In genomic region chr8:121909663-121910062, GRCm38 (mm10) we compare ENCODE assay signal across 9 mouse cellular contexts. TPM values are rescaled to one million over a fixed set of nuclear protein-coding genes. Genes with fewer than 3 reads are reported as not detected.
DNase-seq lines count a peak whose midpoint lies in the region; ATAC-seq and TF ChIP-seq lines count a peak whose summit lies in the region.
"Had no signal": no experiment of that assay in that cellular context is flagged by ENCODE, and none has a peak within 500 bp of the region (broad histone marks: within the 10 kb centered on the region; RNA-seq: fewer than 3 reads in every experiment).

No protein-coding gene starts in this region.

- no peak overlapping the region for H3K4me2 ChIP-seq in hindbrain, embryonic 11.5 days (replicated peaks; ENCODE audit: low read depth, low read length)
- H3K4me2 ChIP-seq in hindbrain, embryonic 16.5 days (ENCODE audit: low read length): no peak overlapping the region
- H3K4me2 ChIP-seq in heart, embryonic 12.5 days: 0 out of 2 replicates have a peak overlapping the region, but pooled peaks have one; percentile 23
- H3K4me2 ChIP-seq: midbrain, embryonic 12.5 days had no signal

- no peak for ATAC-seq in hindbrain, embryonic 11.5 days (ENCODE audit: low FRiP score)
- ATAC-seq in hindbrain, embryonic 16.5 days: no peak
- ATAC-seq in G1E (ENCODE audit: extremely low read depth, insufficient number of reproducible peaks, low FRiP score, poor library complexity, severe bottlenecking): no peak
- no peak for ATAC-seq in heart, embryonic 12.5 days (ENCODE audit: insufficient number of reproducible peaks, low FRiP score)

- no peaks in the 10 kb centered on the region for H3K9me3 ChIP-seq in hindbrain, embryonic 11.5 days (ENCODE audit: control insufficient read depth, low read length)
- H3K9me3 ChIP-seq in hindbrain, embryonic 16.5 days (ENCODE audit: control insufficient read depth, low read length): no peaks in the 10 kb centered on the region
- H3K9me3 ChIP-seq in G1E (replicated peaks): no peaks in the 10 kb centered on the region
- H3K9me3 ChIP-seq in heart, embryonic 12.5 days (replicated peaks): no peaks in the 10 kb centered on the region
- H3K9me3 ChIP-seq: midbrain, embryonic 12.5 days had no signal

- DNase-seq in hindbrain, embryonic 11.5 days (ENCODE audit: low spot score): peak; percentile 83
- peak; percentile 59 for DNase-seq in G1E (ENCODE audit: low spot score)
- DNase-seq in cerebellum, adult 9-11 months: peak; percentile 75
- DNase-seq in left cerebral cortex, postnatal 10 days (ENCODE audit: extremely low spot score in 1 of 2, low spot score in 2 of 2): peak; percentile 77 to 84
- DNase-seq in natural killer cell, adult 2 months (ENCODE audit: low spot score in 2 of 2): peak; percentile 57 to 81
- peak; percentile 81 for DNase-seq in thymus, adult 2 months

- no peak overlapping the region for H3K9ac ChIP-seq in hindbrain, embryonic 11.5 days (ENCODE audit: low read depth, low read length)
- H3K9ac ChIP-seq in hindbrain, embryonic 16.5 days (ENCODE audit: low read depth, low read length): no peak overlapping the region
- H3K9ac ChIP-seq in heart, embryonic 12.5 days: no peak overlapping the region
- H3K9ac ChIP-seq: midbrain, embryonic 12.5 days had no signal

- no peak for TF ChIP-seq POLR2A in thymus, adult 2 months (IDR thresholded peaks at IDR 0.05; ENCODE audit: control insufficient read depth, extremely low read depth, insufficient read depth, low read length, poor library complexity)

- H3K4me1 ChIP-seq in hindbrain, embryonic 11.5 days (replicated peaks; ENCODE audit: control insufficient read depth, insufficient read depth, low read length): peaks cover 6% of the 10 kb centered on the region; the same call in 1 of the 2 replicates
- H3K4me1 ChIP-seq in hindbrain, embryonic 16.5 days (ENCODE audit: control insufficient read depth, insufficient read depth, low read depth, low read length): peaks cover 20% of the 10 kb centered on the region
- peaks cover 64% of the 10 kb centered on the region for H3K4me1 ChIP-seq in G1E (ENCODE audit: insufficient read depth, low read depth, low read length)
- H3K4me1 ChIP-seq in heart, embryonic 12.5 days (replicated peaks): peaks cover 35% of the 10 kb centered on the region
- H3K4me1 ChIP-seq in thymus, adult 2 months (replicated peaks; ENCODE audit: control insufficient read depth, insufficient read depth, low read length): peaks cover 28% of the 10 kb centered on the region

- 11% methylated on average over 6 of the region's 6 CpGs for WGBS in hindbrain, embryonic 11.5 days
- WGBS in hindbrain, embryonic 16.5 days: 4% methylated on average over 6 of the region's 6 CpGs
- WGBS in heart, embryonic 12.5 days: 2% methylated on average over 6 of the region's 6 CpGs
- WGBS in thymus, adult 2 months: 4% methylated on average over 6 of the region's 6 CpGs

- H3K27me3 ChIP-seq in hindbrain, embryonic 11.5 days (ENCODE audit: control insufficient read depth, insufficient read depth, low read length): peaks cover 2% of the 10 kb centered on the region; the same call in 1 of the 2 replicates
- no peaks in the 10 kb centered on the region for H3K27me3 ChIP-seq in hindbrain, embryonic 16.5 days (replicated peaks; ENCODE audit: control insufficient read depth, insufficient read depth, low read length)
- peaks cover 8% of the 10 kb centered on the region; the same call in 1 of the 2 replicates for H3K27me3 ChIP-seq in G1E (ENCODE audit: insufficient read depth, low read length)
- H3K27me3 ChIP-seq in heart, embryonic 12.5 days (replicated peaks): 0 out of 2 replicates have a peak, but pooled peaks cover 10% of the 10 kb centered on the region
- H3K27me3 ChIP-seq in thymus, adult 2 months (ENCODE audit: control insufficient read depth, insufficient read depth, low read length): no peaks in the 10 kb centered on the region

- H3K27ac ChIP-seq in hindbrain, embryonic 11.5 days (ENCODE audit: low read depth, low read length): no peak overlapping the region
- no peak overlapping the region for H3K27ac ChIP-seq in hindbrain, embryonic 16.5 days (ENCODE audit: low read depth, low read length)
- H3K27ac ChIP-seq in heart, embryonic 12.5 days (ENCODE audit: poor library complexity, severe bottlenecking): no peak overlapping the region
- H3K27ac ChIP-seq in thymus, adult 2 months (ENCODE audit: control insufficient read depth, insufficient read depth, low read length): no peak overlapping the region
- H3K27ac ChIP-seq: midbrain, embryonic 12.5 days had no signal

- intact Hi-C loops in left cerebral cortex, postnatal 10 days (cut with DNase I): loop anchor here (2.0 to 10.0 kb wide), 3 partner anchors 37 to 195 kb away; no protein-coding TSS in a partner anchor

- TF ChIP-seq CTCF in G1E (IDR thresholded peaks at IDR 0.05; ENCODE audit: low read depth, low read length): peak; percentile 34; the same call in 1 of the 2 replicates
- no peak for TF ChIP-seq CTCF in thymus, adult 2 months (IDR thresholded peaks at IDR 0.05; ENCODE audit: borderline replicate concordance, control insufficient read depth, extremely low read depth, insufficient read depth, low read length, poor library complexity)

- H3K36me3 ChIP-seq in hindbrain, embryonic 11.5 days (ENCODE audit: control insufficient read depth, insufficient read depth, low read length): no peaks in the 10 kb centered on the region
- no peaks in the 10 kb centered on the region for H3K36me3 ChIP-seq in hindbrain, embryonic 16.5 days (ENCODE audit: control insufficient read depth, insufficient read depth, low read length)
- peaks cover 18% of the 10 kb centered on the region for H3K36me3 ChIP-seq in G1E (replicated peaks)
- H3K36me3 ChIP-seq in heart, embryonic 12.5 days: no peaks in the 10 kb centered on the region
- no peaks in the 10 kb centered on the region for H3K36me3 ChIP-seq in thymus, adult 2 months (ENCODE audit: control insufficient read depth, insufficient read depth, low read length)
- H3K36me3 ChIP-seq: midbrain, embryonic 12.5 days had no signal

- no peak overlapping the region for H3K4me3 ChIP-seq in hindbrain, embryonic 11.5 days (ENCODE audit: low read depth, low read length)
- H3K4me3 ChIP-seq in hindbrain, embryonic 16.5 days (ENCODE audit: low read length): no peak overlapping the region
- H3K4me3 ChIP-seq in G1E (ENCODE audit: low read depth, low read length): no peak overlapping the region; the same call in 1 of the 2 replicates
- H3K4me3 ChIP-seq in heart, embryonic 12.5 days: no peak overlapping the region
- no peak overlapping the region for H3K4me3 ChIP-seq in thymus, adult 2 months (ENCODE audit: control insufficient read depth, insufficient read depth, low read length)
- H3K4me3 ChIP-seq: midbrain, embryonic 12.5 days had no signal

RNA-seq across cellular contexts. Expression of gene Slc7a5, which starts 2.2 kb away (rescaled TPM):
- polyA plus RNA-seq in hindbrain, embryonic 11.5 days (2014; fragmentation: Nextera tagmentation; extraction: Ambion mirVana): 23.3 and 29.9 TPM in 2 replicates
- polyA plus RNA-seq in hindbrain, embryonic 16.5 days (2015; fragmentation: Nextera tagmentation; extraction: Ambion mirVana): 44.9 and 57.8 TPM in 2 replicates
- 88.8 and 141 TPM in 2 replicates for total RNA-seq in G1E (2014; fragmentation: Nextera tagmentation)
- total RNA-seq in G1E (2017): 32.5 and 32.6 TPM in 2 replicates
- 92.9 and 127 TPM in 2 replicates for polyA plus RNA-seq in G1E (2012)
- 22.3 and 24.6 TPM in 2 replicates for polyA plus RNA-seq in heart, embryonic 12.5 days (2016; fragmentation: Nextera tagmentation; extraction: Ambion mirVana)
- total RNA-seq in left cerebral cortex, postnatal 10 days (2021): 100 to 1,000 TPM; 132 to 155 TPM
- polyA plus RNA-seq in thymus, adult 2 months (2012; rRNA removed): 45.9 and 66.8 TPM in 2 replicates

RNA-seq across cellular contexts. Expression of gene Car5a, which starts 35.0 kb away (rescaled TPM):
- polyA plus RNA-seq in hindbrain, embryonic 11.5 days (2014; fragmentation: Nextera tagmentation; extraction: Ambion mirVana): 0.15 TPM in 1 of 2 replicates, not detected in the other
- 0.25 and 0.40 TPM in 2 replicates for polyA plus RNA-seq in hindbrain, embryonic 16.5 days (2015; fragmentation: Nextera tagmentation; extraction: Ambion mirVana)
- total RNA-seq in G1E (2014; fragmentation: Nextera tagmentation) (0.68 and 1.4 TPM in 2 replicates), G1E (2017) (0.16 TPM in 1 of 2 replicates, not detected in the other)
- polyA plus RNA-seq in G1E (2012): 0.41 and 0.57 TPM in 2 replicates
- polyA plus RNA-seq in heart, embryonic 12.5 days (2016; fragmentation: Nextera tagmentation; extraction: Ambion mirVana): not detected in 2 replicates
- total RNA-seq in left cerebral cortex, postnatal 10 days (2021): not detected
- polyA plus RNA-seq in thymus, adult 2 months (2012; rRNA removed): 0.75 TPM in 1 of 2 replicates, not detected in the other

RNA-seq across cellular contexts. Expression of gene Banp, which starts 39.9 kb away (rescaled TPM):
- polyA plus RNA-seq in hindbrain, embryonic 11.5 days (2014; fragmentation: Nextera tagmentation; extraction: Ambion mirVana): 50.8 and 51.8 TPM in 2 replicates
- polyA plus RNA-seq in hindbrain, embryonic 16.5 days (2015; fragmentation: Nextera tagmentation; extraction: Ambion mirVana): 49.9 and 54.9 TPM in 2 replicates
- total RNA-seq in G1E (2014; fragmentation: Nextera tagmentation) (35.7 and 43.5 TPM in 2 replicates), G1E (2017) (42.5 and 46.6 TPM in 2 replicates)
- polyA plus RNA-seq in G1E (2012): 49.1 and 50.7 TPM in 2 replicates
- polyA plus RNA-seq in heart, embryonic 12.5 days (2016; fragmentation: Nextera tagmentation; extraction: Ambion mirVana): 28.4 and 31.8 TPM in 2 replicates
- total RNA-seq in left cerebral cortex, postnatal 10 days (2021): 10 to 100 TPM; 20.8 to 22.7 TPM
- 151 and 153 TPM in 2 replicates for polyA plus RNA-seq in thymus, adult 2 months (2012; rRNA removed)
